Mouse (Mus musculus) heart, embryonic 12.5 days (tissue): Measurements from ENCODE around the gene Gmfg. TPM values are rescaled to one million over a fixed set of nuclear protein-coding genes. Genes with fewer than 3 reads are reported as not detected.
A peak's percentile ranks its signal among the peaks of the same experiment; 100 is the strongest.

ENCODE experiments used
- ATAC-seq: fragments of 200-750 bp; cut with Nextera tagmentation; 2 replicates; pipeline ENCODE4 v1.8.0; 2017; ENCODE audit warnings: moderate TSS enrichment, moderate library complexity; ENCODE audit not compliant: insufficient number of reproducible peaks, low FRiP score
- H3K27ac ChIP-seq: fragments of 300-500 bp; sonication (generic); 2 replicates; pipeline ENCODE4 v1.5.1; 2016; ENCODE audit warnings: mild to moderate bottlenecking, moderate library complexity; ENCODE audit not compliant: poor library complexity, severe bottlenecking
- H3K27me3 ChIP-seq: fragments of 300-500 bp; sonication (generic); replicated peaks from 2 replicates; pipeline ENCODE4 v1.6.1; 2016; ENCODE audit warnings: mild to moderate bottlenecking, moderate library complexity
- H3K36me3 ChIP-seq: fragments of 300-500 bp; sonication (generic); 2 replicates; pipeline ENCODE4 v1.6.1; 2016; ENCODE audit warnings: mild to moderate bottlenecking, moderate library complexity
- H3K4me1 ChIP-seq: fragments of 300-500 bp; sonication (generic); replicated peaks from 2 replicates; pipeline ENCODE4 v1.6.1; 2016; ENCODE audit warnings: mild to moderate bottlenecking
- H3K4me2 ChIP-seq: fragments of 300-500 bp; sonication (generic); 2 replicates; pipeline ENCODE4 v1.6.1; 2016; ENCODE audit warnings: mild to moderate bottlenecking, moderate library complexity
- H3K4me3 ChIP-seq: fragments of 300-500 bp; sonication (generic); 2 replicates; pipeline ENCODE4 v1.5.1; 2016; ENCODE audit warnings: mild to moderate bottlenecking
- H3K9ac ChIP-seq: fragments of 300-500 bp; sonication (generic); 2 replicates; pipeline ENCODE4 v1.6.1; 2016; ENCODE audit warnings: mild to moderate bottlenecking, moderate library complexity
- H3K9me3 ChIP-seq: fragments of 300-500 bp; sonication (generic); replicated peaks from 2 replicates; pipeline ENCODE4 v1.6.1; 2016; ENCODE audit warnings: mild to moderate bottlenecking, moderate library complexity
- WGBS: fragments of 180-500 bp; shearing (Covaris S2); methylation state at CpG from one replicate; pipeline ENCODE4 v1.1.7; 2016; 5-methylcytosine and 5-hydroxymethylcytosine counted together
- polyA plus RNA-seq: library from polyadenylated mRNA; unstranded; fragments of >200 nt; fragmentation: Nextera tagmentation; extraction: Ambion mirVana; gene quantifications from 2 replicates; pipeline ENCODE4 v1.2.1, GENCODE M21; 2016

Gmfg gene
- polyA plus RNA-seq, 1 experiment from 2014 or later = 5.4 TPM

- H3K4me1 ChIP-seq = peaks cover 9% of the 10 kb centered on the region; the same call in 1 of the 2 replicates
- 1% methylated on average over 22 of the region's 24 CpGs for WGBS
- peaks cover 2% of the 10 kb centered on the region for H3K36me3 ChIP-seq
- no peak overlapping the region for H3K27ac ChIP-seq
- peak overlapping the region; percentile 79 for H3K4me3 ChIP-seq
- 0 out of 2 replicates have a peak, but pooled peaks have one; percentile 9 for ATAC-seq
- H3K4me2 ChIP-seq = peak overlapping the region; percentile 91
- no peaks in the 10 kb centered on the region for H3K27me3 ChIP-seq
- H3K9me3 ChIP-seq = no peaks in the 10 kb centered on the region
- H3K9ac ChIP-seq = peak overlapping the region; percentile 94
Measured at GRCm38 (mm10) chr7:28452361-28453005, 15.2 kb downstream of the Gmfg start.

DNA sequence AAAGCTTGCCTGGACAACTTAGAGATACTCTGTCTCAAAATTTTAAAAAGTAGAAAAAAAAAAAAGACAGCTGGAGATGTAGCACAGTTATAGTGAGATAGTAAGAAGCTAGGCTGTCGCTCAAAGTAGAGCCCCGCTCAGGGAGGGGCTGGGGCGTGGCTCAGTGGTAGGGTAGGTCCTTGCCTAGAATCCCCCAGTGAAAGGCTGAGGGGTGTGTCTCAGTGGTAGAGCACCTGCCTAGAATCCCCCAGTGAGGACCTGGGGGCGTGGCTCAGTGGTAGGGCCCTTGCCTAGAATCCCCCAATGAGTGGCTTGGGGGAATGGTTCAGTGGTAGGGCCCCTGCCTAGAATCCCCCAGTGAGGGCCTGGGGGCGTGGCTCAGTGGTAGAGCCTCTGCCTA lies 23.1 kb downstream of the Gmfg start:
- Histone ChIP-seq H3K9ac (no peak overlapping the region), H3K9me3 (no peaks in the 10 kb centered on the region), H3K36me3 (peaks cover 42% of the 10 kb centered on the region), H3K4me1 (no peaks in the 10 kb centered on the region), H3K27ac (no peak overlapping the region), H3K4me3 (no peak overlapping the region), H3K27me3 (no peaks in the 10 kb centered on the region), H3K4me2 (no peak overlapping the region)
- no peak for ATAC-seq
- 91% methylated on average over 5 of the region's 5 CpGs for WGBS

- Histone ChIP-seq H3K4me1 (peaks cover 13% of the 10 kb centered on the region), H3K27ac (no peak overlapping the region), H3K9ac (no peak overlapping the region), H3K36me3 (peaks cover 39% of the 10 kb centered on the region), H3K9me3 (no peaks in the 10 kb centered on the region), H3K4me3 (no peak overlapping the region), H3K27me3 (peaks cover 13% of the 10 kb centered on the region), H3K4me2 (no peak overlapping the region)
- no peak for ATAC-seq
- 87% methylated on average over 2 of the region's 2 CpGs for WGBS
Measured at GRCm38 (mm10) chr7:28462769-28463168, 25.5 kb downstream of the Gmfg start.

DNA sequence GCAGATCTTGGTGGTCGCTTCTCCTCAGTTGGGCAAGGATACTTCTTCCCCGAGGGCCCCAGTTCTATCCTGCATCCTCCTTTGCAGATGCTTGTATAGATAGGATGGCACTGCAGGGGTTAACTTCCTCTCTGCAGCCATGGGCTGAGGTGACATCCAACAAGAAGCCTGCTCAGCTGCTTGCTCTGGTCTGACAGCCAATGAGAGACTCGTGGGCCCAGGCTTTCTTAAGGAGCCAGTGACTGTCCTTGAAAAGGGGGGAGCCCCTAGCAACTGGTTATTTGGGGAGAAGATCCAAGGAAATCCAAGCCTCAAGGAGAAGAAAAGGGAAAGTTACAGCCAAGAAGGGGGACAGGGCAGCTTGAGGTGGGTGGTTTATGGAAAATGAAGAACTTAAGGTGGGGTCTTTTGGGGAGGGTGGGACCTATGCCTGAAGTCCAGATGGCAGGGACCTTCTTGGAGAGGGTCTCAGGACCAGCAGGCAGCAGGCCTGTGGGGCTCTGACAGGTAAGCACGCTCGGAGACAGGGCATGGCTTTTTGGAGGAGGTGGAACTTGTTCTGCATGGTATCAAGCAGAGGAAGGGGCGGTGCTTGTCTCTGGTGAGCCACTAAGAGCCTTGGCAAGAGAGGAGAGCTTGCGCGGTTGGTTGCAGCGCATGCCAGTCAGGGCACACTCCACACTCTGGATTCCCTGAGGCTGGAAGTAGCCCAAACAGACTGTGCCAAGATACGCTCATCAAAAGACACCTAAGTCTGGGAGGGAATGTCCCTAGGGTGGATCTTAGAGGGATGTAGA lies 27.4 kb downstream of the Gmfg start:
- no peak overlapping the region for H3K27ac ChIP-seq
- H3K9ac ChIP-seq = no peak overlapping the region
- ATAC-seq = 0 out of 2 replicates have a peak, but pooled peaks have one; percentile 3
- peaks cover 24% of the 10 kb centered on the region for H3K36me3 ChIP-seq
- H3K27me3 ChIP-seq = peaks cover 24% of the 10 kb centered on the region
- H3K9me3 ChIP-seq = no peaks in the 10 kb centered on the region
- no peak overlapping the region for H3K4me3 ChIP-seq
- no peak overlapping the region for H3K4me2 ChIP-seq
- H3K4me1 ChIP-seq = peaks cover 17% of the 10 kb centered on the region
- 59% methylated on average over 10 of the region's 10 CpGs for WGBS

GRCm38 (mm10) chr7:28466721-28467212 lies 29.5 kb downstream of the Gmfg start:
- Histone ChIP-seq H3K27ac (no peak overlapping the region), H3K4me2 (peak overlapping the region; percentile 93), H3K4me1 (peaks cover 28% of the 10 kb centered on the region), H3K4me3 (peak overlapping the region; percentile 62), H3K36me3 (peaks cover 12% of the 10 kb centered on the region), H3K9ac (peak overlapping the region; percentile 76), H3K9me3 (no peaks in the 10 kb centered on the region), H3K27me3 (peaks cover 24% of the 10 kb centered on the region)
- 12% methylated on average over 40 of the region's 40 CpGs for whole genome bisulfite sequencing
- peak; percentile 14 for ATAC-seq

DNA sequence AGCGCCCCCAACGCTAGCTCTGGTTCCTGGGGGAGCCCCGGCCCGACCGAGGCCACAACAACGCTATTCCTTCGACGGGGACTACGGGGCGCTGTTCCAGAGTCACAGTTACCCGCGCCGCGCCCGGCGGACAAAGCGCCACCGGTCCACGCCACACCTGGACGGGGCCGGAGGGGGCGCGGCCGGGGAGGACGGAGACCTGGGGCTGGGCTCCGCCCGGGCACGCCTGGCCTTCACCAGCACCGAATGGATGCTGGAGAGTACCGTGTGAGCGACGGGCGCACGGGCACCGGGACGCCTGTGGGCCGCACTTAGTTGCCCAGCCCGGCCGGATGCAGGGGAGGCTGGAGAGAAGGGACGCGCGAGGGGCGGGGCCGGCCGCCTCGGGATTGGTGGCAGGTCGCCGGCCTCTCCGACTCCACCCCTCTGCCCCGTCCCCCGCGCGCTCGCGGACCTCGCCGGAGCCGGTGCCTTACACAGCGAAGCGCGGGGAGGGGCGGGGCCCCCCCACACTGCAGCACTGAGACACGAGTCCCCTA lies 30.0 kb downstream of the Gmfg start:
- Histone ChIP-seq H3K9me3 (no peaks in the 10 kb centered on the region), H3K4me1 (peaks cover 28% of the 10 kb centered on the region), H3K27ac (no peak overlapping the region), H3K9ac (peak overlapping the region; percentile 76), H3K4me3 (peak overlapping the region; percentile 62), H3K36me3 (peaks cover 9% of the 10 kb centered on the region), H3K4me2 (peak overlapping the region; percentile 93), H3K27me3 (peaks cover 24% of the 10 kb centered on the region)
- 1% methylated on average over 54 of the region's 63 CpGs for WGBS
- ATAC-seq = peak; percentile 80

- H3K4me3 ChIP-seq = no peak overlapping the region
- H3K9me3 ChIP-seq = 0 out of 2 replicates have a peak, but pooled peaks cover 6% of the 10 kb centered on the region
- H3K4me1 ChIP-seq = peaks cover 5% of the 10 kb centered on the region
- H3K27ac ChIP-seq = no peak overlapping the region
- H3K36me3 ChIP-seq = no peaks in the 10 kb centered on the region
- H3K9ac ChIP-seq = no peak overlapping the region
- no peaks in the 10 kb centered on the region for H3K27me3 ChIP-seq
- no peak for ATAC-seq
- 81% methylated on average over 6 of the region's 6 CpGs for WGBS
- no peak overlapping the region for H3K4me2 ChIP-seq
Measured at GRCm38 (mm10) chr7:28476191-28476590, 38.9 kb downstream of the Gmfg start.

DNA sequence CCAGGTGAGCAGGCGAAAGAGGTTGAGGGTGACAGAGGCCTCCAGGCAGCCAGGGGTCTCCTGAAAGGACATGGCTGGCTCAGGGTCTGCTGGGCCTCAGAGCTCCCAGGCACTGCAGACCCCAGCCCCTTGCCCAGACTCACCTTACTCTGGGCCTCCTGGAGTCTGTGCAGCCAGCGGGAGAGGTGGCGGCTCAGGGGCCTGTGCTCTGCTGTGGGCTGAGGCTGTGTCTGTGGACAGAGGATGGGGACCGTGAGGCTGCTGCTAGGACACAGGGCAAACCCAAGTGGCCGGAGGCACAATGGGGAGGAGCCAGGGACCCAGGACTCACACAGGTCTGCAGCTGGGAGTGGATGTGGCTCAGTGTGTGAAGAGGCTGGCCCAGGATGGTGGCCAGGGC lies 40.1 kb downstream of the Gmfg start:
- H3K9ac ChIP-seq = no peak overlapping the region
- H3K4me2 ChIP-seq = no peak overlapping the region
- no peaks in the 10 kb centered on the region for H3K27me3 ChIP-seq
- WGBS = 78% methylated on average over 5 of the region's 5 CpGs
- H3K36me3 ChIP-seq = no peaks in the 10 kb centered on the region
- no peak overlapping the region for H3K4me3 ChIP-seq
- no peak overlapping the region for H3K27ac ChIP-seq
- H3K9me3 ChIP-seq = 0 out of 2 replicates have a peak, but pooled peaks cover 6% of the 10 kb centered on the region
- no peaks in the 10 kb centered on the region for H3K4me1 ChIP-seq
- ATAC-seq = no peak

GRCm38 (mm10) chr7:28478854-28479253 lies 41.6 kb downstream of the Gmfg start:
- WGBS = 6% methylated on average over 8 of the region's 8 CpGs
- ATAC-seq = no peak
- H3K4me1 ChIP-seq = no peaks in the 10 kb centered on the region

GRCm38 (mm10) chr7:28482854-28483253 lies 45.6 kb downstream of the Gmfg start:
- H3K4me2 ChIP-seq = no peak overlapping the region
- H3K9ac ChIP-seq = no peak overlapping the region
- H3K9me3 ChIP-seq = 0 out of 2 replicates have a peak, but pooled peaks cover 6% of the 10 kb centered on the region
- peaks cover 8% of the 10 kb centered on the region; the same call in 1 of the 2 replicates for H3K27me3 ChIP-seq
- H3K4me3 ChIP-seq = no peak overlapping the region
- H3K27ac ChIP-seq = no peak overlapping the region
- H3K36me3 ChIP-seq = no peaks in the 10 kb centered on the region
- ATAC-seq = no peak
- H3K4me1 ChIP-seq = peaks cover 2% of the 10 kb centered on the region; the same call in 1 of the 2 replicates
- WGBS = 79% methylated on average over 11 of the region's 11 CpGs

More at GRCm38 (mm10) chr7:28478854-28479253, 41.6 kb downstream of the Gmfg start:
- 0 out of 2 replicates have a peak, but pooled peaks cover 6% of the 10 kb centered on the region for H3K9me3 ChIP-seq
- H3K27ac ChIP-seq = no peak overlapping the region
- no peaks in the 10 kb centered on the region for H3K36me3 ChIP-seq
- H3K9ac ChIP-seq = no peak overlapping the region
- no peak overlapping the region for H3K4me3 ChIP-seq
- no peaks in the 10 kb centered on the region for H3K27me3 ChIP-seq
- H3K4me2 ChIP-seq = no peak overlapping the region

- no peak overlapping the region for H3K9ac ChIP-seq
- H3K4me3 ChIP-seq = no peak overlapping the region
- no peaks in the 10 kb centered on the region for H3K36me3 ChIP-seq
- 0 out of 2 replicates have a peak, but pooled peaks cover 6% of the 10 kb centered on the region for H3K9me3 ChIP-seq
- H3K4me2 ChIP-seq = no peak overlapping the region
- H3K27me3 ChIP-seq = peaks cover 17% of the 10 kb centered on the region
- WGBS = 36% methylated on average over 4 of the region's 4 CpGs
- no peak for ATAC-seq
- peaks cover 6% of the 10 kb centered on the region; the same call in 1 of the 2 replicates for H3K4me1 ChIP-seq
- H3K27ac ChIP-seq = no peak overlapping the region
Measured at GRCm38 (mm10) chr7:28484192-28484591, 46.9 kb downstream of the Gmfg start.
